Mouse (Mus musculus) heart, embryonic 12.5 days (tissue): ENCODE data around the gene Cfap61. TPM values are rescaled to one million over a fixed set of nuclear protein-coding genes. Genes with fewer than 3 reads are reported as not detected.

Experiments used
- ATAC-seq: fragments of 200-750 bp; cut with Nextera tagmentation; 2 replicates; pipeline ENCODE4 v1.8.0; 2017; ENCODE audit warnings: moderate TSS enrichment, moderate library complexity; ENCODE audit not compliant: insufficient number of reproducible peaks, low FRiP score
- H3K27ac ChIP-seq: fragments of 300-500 bp; sonication (generic); 2 replicates; pipeline ENCODE4 v1.5.1; 2016; ENCODE audit warnings: mild to moderate bottlenecking, moderate library complexity; ENCODE audit not compliant: poor library complexity, severe bottlenecking
- H3K27me3 ChIP-seq: fragments of 300-500 bp; sonication (generic); replicated peaks from 2 replicates; pipeline ENCODE4 v1.6.1; 2016; ENCODE audit warnings: mild to moderate bottlenecking, moderate library complexity
- H3K36me3 ChIP-seq: fragments of 300-500 bp; sonication (generic); 2 replicates; pipeline ENCODE4 v1.6.1; 2016; ENCODE audit warnings: mild to moderate bottlenecking, moderate library complexity
- H3K4me1 ChIP-seq: fragments of 300-500 bp; sonication (generic); replicated peaks from 2 replicates; pipeline ENCODE4 v1.6.1; 2016; ENCODE audit warnings: mild to moderate bottlenecking
- H3K4me2 ChIP-seq: fragments of 300-500 bp; sonication (generic); 2 replicates; pipeline ENCODE4 v1.6.1; 2016; ENCODE audit warnings: mild to moderate bottlenecking, moderate library complexity
- H3K4me3 ChIP-seq: fragments of 300-500 bp; sonication (generic); 2 replicates; pipeline ENCODE4 v1.5.1; 2016; ENCODE audit warnings: mild to moderate bottlenecking
- H3K9ac ChIP-seq: fragments of 300-500 bp; sonication (generic); 2 replicates; pipeline ENCODE4 v1.6.1; 2016; ENCODE audit warnings: mild to moderate bottlenecking, moderate library complexity
- H3K9me3 ChIP-seq: fragments of 300-500 bp; sonication (generic); replicated peaks from 2 replicates; pipeline ENCODE4 v1.6.1; 2016; ENCODE audit warnings: mild to moderate bottlenecking, moderate library complexity
- polyA plus RNA-seq: library from polyadenylated mRNA; unstranded; fragments of >200 nt; fragmentation: Nextera tagmentation; extraction: Ambion mirVana; gene quantifications from 2 replicates; pipeline ENCODE4 v1.2.1, GENCODE M21; 2016

Gene Cfap61
- polyA plus RNA-seq, 1 experiment from 2014 or later, result 0.59 TPM

DNA sequence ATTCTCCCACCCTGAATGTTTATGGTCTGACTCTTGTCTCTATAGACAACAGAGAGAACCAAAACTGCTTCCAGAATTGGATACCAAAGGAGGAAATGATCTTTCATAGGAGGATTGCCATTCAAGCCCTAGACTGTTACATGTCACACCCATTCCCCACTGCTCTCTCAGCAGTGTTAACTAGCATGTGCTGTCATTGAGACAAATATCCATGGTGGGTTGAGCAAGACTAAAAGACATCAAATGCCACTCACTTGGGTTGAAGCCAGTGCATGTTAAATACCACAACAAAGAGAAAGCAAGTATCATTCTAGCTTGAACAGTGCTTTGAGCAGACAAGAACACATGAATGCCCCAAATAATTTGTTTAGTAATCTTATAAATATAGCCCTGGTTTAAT, 328.4 kb downstream of the Cfap61 start:
- Histone ChIP-seq H3K27me3 (no peaks in the 10 kb centered on the region), H3K4me1 (peaks cover 23% of the 10 kb centered on the region), H3K9ac (no peak overlapping the region), H3K9me3 (no peaks in the 10 kb centered on the region), H3K36me3 (no peaks in the 10 kb centered on the region), H3K4me2 (no peak overlapping the region), H3K4me3 (no peak overlapping the region), H3K27ac (no peak overlapping the region)
- ATAC-seq, result no peak

Other genes starting within 250 kb of the Cfap61 start
- gene Naa20, start 32.7 kb upstream of the Cfap61 start, polyA plus RNA-seq, result 164 and 166 TPM in 2 replicates
- 19.8 and 21.6 TPM in 2 replicates for gene Crnkl1, start 230 bp downstream of the Cfap61 start, polyA plus RNA-seq